Mouse (Mus musculus) spleen, postnatal 14 days (tissue): ENCODE measurements around the gene Fam13a.

Source experiments
- DNase-seq, 2 experiments: peaks; one replicate each; pipeline ENCODE4 v3.0.0; 2021 to 2022; ENCODE audit warnings: low spot score in 2 of 2

The Fam13a gene

DNA sequence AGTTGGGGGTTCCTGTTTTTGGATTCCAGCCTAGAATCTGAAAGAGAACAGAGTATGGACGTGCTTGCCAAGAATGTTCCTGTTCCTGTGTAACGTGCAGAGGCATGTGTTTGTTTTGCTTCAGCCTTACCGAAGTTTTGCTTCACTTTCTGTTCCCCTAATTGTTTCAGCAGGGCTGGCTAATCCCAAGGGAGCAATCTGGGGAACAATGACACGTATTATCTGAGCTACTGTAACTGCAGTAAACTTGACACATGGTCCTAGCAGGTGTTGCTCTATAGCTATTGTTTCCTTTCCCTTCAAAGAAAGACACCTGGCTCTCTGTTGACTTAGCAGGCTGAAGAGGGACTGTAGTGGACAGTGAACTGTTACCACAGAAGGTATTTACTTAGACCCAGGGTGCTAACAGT lies 25.3 kb downstream of the Fam13a start:
- no peak for DNase-seq

- no peak for DNase-seq
Measured at GRCm38 (mm10) chr6:58998528-58998927, 25.8 kb downstream of the Fam13a start.

DNA sequence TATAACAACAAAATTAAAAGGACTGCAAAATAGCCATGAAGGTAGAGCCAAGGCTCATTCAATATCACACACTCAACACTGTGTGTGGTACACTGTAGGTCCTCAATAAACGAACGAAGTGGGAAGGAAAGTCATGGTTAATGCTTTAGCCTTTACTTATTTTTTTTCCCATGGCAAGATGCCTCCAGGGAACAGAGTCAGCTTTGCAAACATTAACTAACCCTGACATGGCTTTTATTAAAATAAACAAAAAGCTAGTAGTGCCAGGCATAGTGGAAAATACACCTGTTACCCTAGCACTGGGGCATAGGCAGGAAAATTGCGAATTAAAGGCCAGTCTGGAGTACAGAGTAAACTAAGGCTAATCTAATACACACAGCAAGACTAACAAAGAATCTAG lies 35.2 kb downstream of the Fam13a start:
- DNase-seq: no peak

DNA sequence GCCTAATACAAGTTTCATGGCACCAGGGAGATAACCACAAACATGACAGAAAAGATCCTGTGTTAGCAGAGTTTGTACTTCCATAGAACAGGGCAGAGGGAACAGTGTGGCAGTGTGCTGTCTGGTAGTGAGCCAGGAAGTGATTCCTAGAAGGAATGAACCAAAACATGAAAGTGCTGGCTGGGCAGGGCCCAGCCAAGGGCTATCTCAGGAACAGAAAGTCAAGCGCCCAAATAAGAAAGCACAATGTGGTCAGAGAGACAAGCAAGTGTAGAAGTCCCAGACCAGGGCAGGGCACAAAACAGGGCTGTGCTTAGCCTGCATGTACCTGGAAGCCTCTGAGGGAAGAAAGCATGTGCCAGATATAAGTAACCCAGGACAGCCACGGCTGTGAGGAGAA lies 35.6 kb downstream of the Fam13a start:
- DNase-seq: no peak

GRCm38 (mm10) chr6:58987166-58987565 lies 37.2 kb downstream of the Fam13a start:
- DNase-seq: no peak

- no peak for DNase-seq
Measured at GRCm38 (mm10) chr6:58985186-58985585, 39.2 kb downstream of the Fam13a start.

DNA sequence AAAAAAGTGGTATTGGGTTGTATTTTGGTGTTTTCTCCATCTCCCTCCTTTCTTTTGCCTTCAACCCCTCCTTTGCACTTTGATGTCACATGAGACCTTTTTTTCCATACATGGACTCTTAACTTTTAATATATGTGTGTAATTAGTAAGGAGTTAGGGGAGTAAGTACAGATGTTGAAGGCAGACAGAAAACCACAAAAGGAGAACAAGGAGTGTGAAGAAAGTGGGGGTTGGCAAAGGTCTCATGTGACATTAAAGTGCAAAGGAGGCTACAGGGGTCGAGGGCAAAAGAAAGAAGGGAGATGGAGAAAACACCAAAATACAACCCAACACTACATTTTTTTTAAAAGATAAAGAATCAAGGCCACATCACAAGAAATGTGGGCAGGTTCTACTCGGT lies 49.1 kb downstream of the Fam13a start:
- DNase-seq: no peak

- no peak for DNase-seq
Measured at GRCm38 (mm10) chr6:58974428-58974827, 49.9 kb downstream of the Fam13a start.

GRCm38 (mm10) chr6:58972873-58973272 lies 51.5 kb downstream of the Fam13a start:
- DNase-seq: no peak

- DNase-seq: no peak
Measured at GRCm38 (mm10) chr6:58968272-58968671, 56.1 kb downstream of the Fam13a start.

- no peak for DNase-seq
Measured at GRCm38 (mm10) chr6:58965071-58965831, 59.1 kb downstream of the Fam13a start.

GRCm38 (mm10) chr6:58964565-58964964 lies 59.8 kb downstream of the Fam13a start:
- DNase-seq: no peak

DNA sequence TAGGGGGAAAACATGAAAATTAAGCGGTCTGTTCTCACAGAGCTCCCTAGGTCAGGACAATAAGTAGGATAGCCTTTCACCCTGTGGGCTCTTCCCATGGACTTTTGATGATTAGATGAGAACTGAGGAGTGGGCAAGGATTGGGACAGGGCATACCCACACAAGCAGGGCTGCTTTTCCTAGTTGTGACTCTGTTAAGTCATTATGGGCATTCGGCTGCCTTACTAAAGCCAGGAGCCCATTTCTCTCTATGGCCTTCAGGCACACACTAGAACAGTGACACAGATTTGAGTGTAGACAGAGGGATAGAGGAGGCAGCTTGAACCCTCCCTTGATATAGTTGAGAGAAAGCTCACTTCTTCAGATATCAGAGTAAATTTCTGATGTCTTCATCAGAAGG lies 60.3 kb downstream of the Fam13a start:
- DNase-seq: no peak

- no peak for DNase-seq
Measured at GRCm38 (mm10) chr6:58962691-58963090, 61.7 kb downstream of the Fam13a start.

GRCm38 (mm10) chr6:58960523-58960922 lies 63.8 kb downstream of the Fam13a start:
- no peak for DNase-seq

GRCm38 (mm10) chr6:58951128-58951992 lies 73.0 kb downstream of the Fam13a start:
- no peak for DNase-seq

DNA sequence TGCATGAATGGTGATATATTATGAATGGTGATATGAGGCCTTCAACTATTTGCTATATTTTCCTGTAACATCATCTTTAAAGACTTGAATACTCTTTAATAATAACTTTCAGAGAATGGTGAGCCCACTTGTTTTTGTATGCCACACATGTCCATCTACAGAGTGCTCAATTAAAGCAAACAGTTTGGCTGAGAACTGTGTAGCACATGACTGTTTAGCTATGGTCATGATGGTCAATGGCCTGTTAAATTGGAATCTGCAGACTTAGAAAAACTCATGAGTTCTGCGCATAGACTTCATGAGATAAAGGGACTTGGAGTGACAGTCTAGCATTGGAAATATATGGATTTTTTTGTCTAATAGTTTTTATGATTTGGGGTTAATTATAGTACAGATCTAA lies 73.9 kb downstream of the Fam13a start:
- DNase-seq: no peak

GRCm38 (mm10) chr6:58946840-58947239 lies 77.5 kb downstream of the Fam13a start:
- DNase-seq: no peak

GRCm38 (mm10) chr6:58946246-58946645 lies 78.1 kb downstream of the Fam13a start:
- DNase-seq: no peak

DNA sequence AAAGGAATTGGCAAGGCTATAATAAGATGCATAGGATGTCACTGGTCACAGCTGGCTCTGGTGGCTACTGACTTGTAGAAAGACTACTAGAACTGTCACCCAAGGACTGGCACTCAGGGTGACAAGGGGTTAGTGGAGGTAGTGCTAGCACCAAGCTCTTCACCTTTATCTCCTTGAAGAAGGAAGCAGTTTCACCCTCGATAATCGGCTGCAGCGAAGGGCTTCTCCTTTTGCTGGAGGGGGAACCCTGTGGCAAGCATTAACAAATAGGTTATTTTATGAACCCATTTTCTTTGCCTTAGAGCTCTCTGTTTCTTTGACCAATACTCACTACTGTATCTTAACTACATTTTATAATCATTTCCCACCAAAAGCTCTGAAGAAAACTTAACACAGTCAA lies 80.4 kb downstream of the Fam13a start:
- no peak for DNase-seq

- no peak for DNase-seq
Measured at GRCm38 (mm10) chr6:58942276-58942675, 82.1 kb downstream of the Fam13a start.

GRCm38 (mm10) chr6:58937726-58938125 lies 86.6 kb downstream of the Fam13a start:
- no peak for DNase-seq

GRCm38 (mm10) chr6:58934144-58934543 lies 90.2 kb downstream of the Fam13a start:
- DNase-seq: no peak
